Mouse (Mus musculus) v-Abl transformed pro-B cells (cell line): ENCODE data around the gene Il34.

Experiments
- in situ Hi-C, 2 experiments: fragments of 400-800 bp; cut with MboI; formaldehyde crosslinking; loops; one replicate each; pipeline ENCODE4 v1.15.1; 2025; ENCODE audit not compliant: unreplicated experiment in 2 of 2

The Il34 gene

GRCm38 (mm10) chr8:110750269-110750668 lies 55.5 kb downstream of the Il34 start:
- in situ Hi-C loops, result loop anchor here in 1 of 2 experiments (5.0 to 25.0 kb wide), 4 partner anchors 107 to 912 kb away; no protein-coding TSS in a partner anchor

GRCm38 (mm10) chr8:110749500-110750170 lies 56.1 kb downstream of the Il34 start:
- in situ Hi-C loops, result loop anchor here in 1 of 2 experiments (5.0 to 25.0 kb wide), 5 partner anchors 108 to 913 kb away; no protein-coding TSS in a partner anchor

- in situ Hi-C loops, result loop anchor here in 1 of 2 experiments (10.0 kb wide), 1 partner anchor 688 kb away; no protein-coding TSS in a partner anchor
Observed at GRCm38 (mm10) chr8:110746661-110747060, 59.1 kb downstream of the Il34 start.

DNA sequence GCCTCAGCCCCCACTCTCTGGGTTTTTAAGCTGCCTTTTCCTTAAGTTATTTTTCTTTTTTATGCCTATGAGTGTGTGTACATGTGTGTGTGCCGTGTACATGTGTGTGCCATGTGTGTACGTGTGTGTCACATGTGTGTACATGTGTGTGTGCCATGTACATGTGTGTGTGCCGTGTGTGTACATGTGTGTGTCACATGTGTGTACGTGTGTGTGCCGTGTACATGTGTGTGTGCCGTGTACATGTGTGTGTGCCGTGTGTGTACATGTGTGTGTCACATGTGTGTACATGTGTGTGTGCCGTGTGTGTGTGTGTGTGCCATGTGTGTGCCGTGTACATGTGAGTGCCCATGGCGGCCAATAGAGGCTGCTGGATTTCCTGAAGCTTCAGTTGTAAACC lies 60.6 kb downstream of the Il34 start:
- in situ Hi-C loops, result loop anchor here in 1 of 2 experiments (10.0 kb wide), 1 partner anchor 690 kb away; no protein-coding TSS in a partner anchor

DNA sequence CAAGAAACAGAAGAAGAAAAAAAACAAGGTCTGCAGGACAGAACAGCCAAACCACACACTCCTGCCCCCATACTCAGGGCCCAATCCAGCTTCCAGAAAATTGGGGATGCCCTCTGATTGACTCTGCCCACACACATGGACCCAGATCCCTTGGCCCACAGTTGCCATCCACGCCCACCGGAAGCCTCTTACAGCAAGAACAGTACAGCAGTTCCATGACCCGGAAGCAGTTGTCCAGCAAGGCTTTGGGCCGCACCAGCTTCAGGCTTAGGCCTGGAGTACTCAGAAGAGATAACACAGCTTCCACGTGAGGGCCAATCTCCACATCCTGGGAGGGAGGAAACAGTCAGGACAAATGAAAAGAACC lies 63.3 kb downstream of the Il34 start:
- in situ Hi-C loops, result loop anchor here in 1 of 2 experiments (10.0 kb wide), 1 partner anchor 692 kb away; no protein-coding TSS in a partner anchor

DNA sequence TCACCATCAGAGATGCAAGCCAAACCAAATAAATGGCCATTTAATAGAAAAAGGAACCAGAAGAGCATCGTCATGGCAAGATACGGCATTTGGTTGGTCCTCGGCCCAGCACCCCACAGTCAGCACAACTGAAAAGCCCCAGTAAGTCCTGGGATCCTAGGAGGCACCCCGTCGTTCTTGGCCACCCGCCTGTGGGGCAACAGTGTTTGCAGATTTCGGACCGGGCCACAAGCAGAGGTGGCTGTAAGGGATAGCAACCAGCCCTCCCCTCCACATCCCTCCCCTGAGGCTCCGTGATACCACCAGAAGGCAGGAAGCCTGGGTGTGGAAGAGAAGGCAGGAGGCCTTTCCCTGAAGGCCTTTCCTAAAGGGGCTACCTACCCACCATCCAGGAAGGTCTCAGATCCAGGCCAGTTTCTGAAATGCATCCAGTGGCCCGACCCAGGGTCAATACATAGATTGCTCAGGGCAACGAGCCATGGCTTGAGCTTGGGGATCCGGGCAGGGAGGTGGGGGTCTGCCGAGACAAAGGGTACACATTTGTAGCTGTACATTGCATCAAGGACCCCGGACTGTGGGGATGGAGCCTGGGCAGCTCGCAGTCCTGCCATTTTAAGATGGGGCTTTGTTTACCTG lies 63.8 kb downstream of the Il34 start:
- in situ Hi-C loops, result loop anchor here in 1 of 2 experiments (10.0 kb wide), 1 partner anchor 693 kb away; no protein-coding TSS in a partner anchor

DNA sequence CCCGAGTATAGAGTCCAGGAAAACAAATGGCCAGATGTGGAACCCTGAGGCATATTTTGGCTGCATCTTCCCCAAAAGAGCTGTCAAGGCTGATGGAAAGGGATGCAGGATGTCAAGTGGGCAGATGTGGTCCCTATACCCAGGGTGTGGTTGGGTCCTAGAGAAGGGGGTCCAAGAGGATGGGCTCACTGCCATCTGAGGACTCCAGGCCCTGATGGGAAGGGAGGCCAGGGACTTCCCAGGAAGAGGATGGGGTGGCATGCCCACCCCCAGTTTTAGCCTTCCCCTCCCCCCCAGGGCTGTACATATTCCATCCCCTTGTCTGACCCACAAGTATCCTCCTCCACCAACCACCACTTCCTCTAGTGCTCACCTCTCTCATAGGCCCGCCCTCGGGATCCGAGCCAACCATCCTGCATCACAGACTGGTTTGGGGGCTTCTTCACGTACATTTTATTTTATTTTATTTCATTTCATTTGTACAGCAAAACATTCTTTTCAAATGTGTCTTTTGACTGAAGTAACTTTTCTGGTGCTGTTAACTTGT lies 65.0 kb downstream of the Il34 start:
- in situ Hi-C loops, result loop anchor here in 1 of 2 experiments (10.0 kb wide), 1 partner anchor 694 kb away; no protein-coding TSS in a partner anchor

GRCm38 (mm10) chr8:110738591-110739195 lies 67.0 kb downstream of the Il34 start:
- in situ Hi-C loops, result no loop called here

DNA sequence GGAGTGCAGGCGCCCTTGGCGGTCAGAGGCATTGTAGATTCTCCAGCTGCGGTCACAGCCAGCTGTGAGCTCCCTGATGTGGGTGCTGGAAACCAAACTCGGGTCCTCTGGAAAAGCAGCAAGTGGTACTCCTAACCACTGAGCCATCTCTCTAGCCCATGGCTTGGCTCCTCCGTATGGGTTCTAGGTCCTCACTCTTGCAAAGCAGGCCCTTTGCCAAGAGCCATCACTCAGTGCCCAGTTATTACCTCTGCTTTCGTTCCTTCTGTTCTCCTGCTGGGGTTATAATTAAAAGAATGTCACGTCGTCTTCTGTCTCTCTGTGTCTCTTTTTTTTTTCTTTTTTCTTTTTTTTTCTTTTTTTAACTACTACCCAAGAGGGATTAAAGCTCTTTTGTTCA lies 72.7 kb downstream of the Il34 start:
- in situ Hi-C loops, result no loop called here

GRCm38 (mm10) chr8:110731346-110731859 lies 74.3 kb downstream of the Il34 start:
- in situ Hi-C loops, result no loop called here

GRCm38 (mm10) chr8:110726893-110727292 lies 78.8 kb downstream of the Il34 start:
- in situ Hi-C loops, result loop anchor here in 1 of 2 experiments (10.0 kb wide), 1 partner anchor 592 kb away; no protein-coding TSS in a partner anchor

- in situ Hi-C loops, result loop anchor here in 1 of 2 experiments (10.0 kb wide), 1 partner anchor 590 kb away; no protein-coding TSS in a partner anchor
Observed at GRCm38 (mm10) chr8:110725084-110725838, 80.5 kb downstream of the Il34 start.

- in situ Hi-C loops, result loop anchor here (5.0 to 10.0 kb wide), 3 partner anchors 77 to 590 kb away; no protein-coding TSS in a partner anchor
Observed at GRCm38 (mm10) chr8:110724493-110724892, 81.2 kb downstream of the Il34 start.

GRCm38 (mm10) chr8:110722414-110723011 lies 83.2 kb downstream of the Il34 start:
- in situ Hi-C loops, result loop anchor here (5.0 to 10.0 kb wide), 3 partner anchors 75 to 588 kb away; no protein-coding TSS in a partner anchor

- in situ Hi-C loops, result loop anchor here (5.0 to 10.0 kb wide), 3 partner anchors 75 to 587 kb away; no protein-coding TSS in a partner anchor
Observed at GRCm38 (mm10) chr8:110721606-110722413, 83.9 kb downstream of the Il34 start.

DNA sequence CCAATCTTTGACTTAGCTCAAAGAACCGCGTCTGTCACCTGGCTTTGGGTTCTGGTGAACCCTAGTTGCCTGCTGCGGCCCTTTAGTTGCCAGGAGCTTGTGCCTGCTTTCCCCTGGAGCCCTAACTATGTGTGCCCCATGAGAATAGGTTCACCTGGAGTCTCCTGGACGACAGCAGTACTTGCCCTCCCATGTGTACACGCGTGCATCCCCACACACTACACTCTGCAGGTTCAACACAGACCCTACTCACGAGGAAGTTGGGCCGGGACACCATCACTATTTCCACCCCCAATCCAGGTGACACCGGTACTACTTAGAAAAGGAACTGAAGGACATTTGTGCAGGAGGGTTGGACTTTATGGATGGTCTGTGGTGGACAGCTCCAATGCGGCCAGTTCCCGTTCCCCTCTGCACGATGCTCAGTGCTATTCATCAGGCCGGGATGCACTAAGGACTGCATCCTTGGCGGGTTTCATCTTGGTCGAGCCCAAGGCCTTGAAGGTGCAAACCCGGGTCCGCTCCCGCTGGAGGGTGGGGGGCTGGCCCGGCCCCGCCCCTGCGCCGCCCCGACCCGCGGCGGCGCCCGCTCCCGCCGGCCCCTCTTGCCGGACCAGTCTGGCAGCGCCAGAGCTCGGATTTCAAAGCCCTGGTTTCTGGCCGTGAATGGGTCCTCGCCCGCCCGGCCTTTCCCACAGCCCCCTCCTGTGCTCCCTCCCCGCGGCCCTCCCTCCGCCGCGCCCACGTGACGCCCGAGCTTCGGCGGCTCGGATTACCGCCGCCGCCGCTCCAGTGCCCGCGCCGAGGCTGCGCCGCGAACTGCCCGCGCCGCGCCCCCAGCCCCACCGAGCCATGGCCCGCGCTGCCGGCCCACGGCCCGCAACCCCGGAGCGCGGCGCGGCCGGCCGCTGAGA lies 84.8 kb downstream of the Il34 start, which contains the start of gene Mtss1l:
Mtss1l (plus strand) TSS at position 792 of the 914 bp plus-strand sequence.
- in situ Hi-C loops, result loop anchor here (5.0 to 10.0 kb wide), 3 partner anchors 74 to 586 kb away; no protein-coding TSS in a partner anchor
